ENCODE assay signal across 9 mouse cellular contexts in the genomic region with DNA sequence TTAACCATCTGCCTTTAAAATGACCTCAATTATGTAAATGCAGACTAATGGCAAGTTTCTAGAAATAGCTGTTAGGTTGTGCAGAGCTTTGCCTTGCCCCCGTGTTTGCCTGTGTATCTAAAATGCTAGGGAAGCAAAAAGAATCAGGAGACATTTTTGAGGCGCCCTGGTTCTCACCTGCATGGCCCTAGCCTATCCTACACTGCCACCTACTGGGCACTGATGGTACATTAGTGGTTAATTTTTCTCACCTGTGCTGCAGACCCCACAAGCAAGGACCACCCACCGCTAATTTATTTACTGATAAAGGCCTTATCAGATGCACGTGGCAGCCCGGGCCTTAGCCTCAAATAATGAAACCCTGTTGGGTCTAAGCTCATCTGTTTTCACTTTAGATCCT. TPM values are rescaled to one million over a fixed set of nuclear protein-coding genes. Genes with fewer than 3 reads are reported as not detected.
DNase-seq lines count a peak whose midpoint lies in the region; ATAC-seq and TF ChIP-seq lines count a peak whose summit lies in the region.
"Had no signal": no experiment of that assay in that cellular context is flagged by ENCODE, and none has a peak within 500 bp of the region (broad histone marks: within the 10 kb centered on the region; RNA-seq: fewer than 3 reads in every experiment).

No protein-coding gene starts in this region.

- H3K36me3 ChIP-seq in splenic B cell, adult 2 months (ENCODE audit: control insufficient read depth, insufficient read depth, low read length, poor library complexity, severe bottlenecking): no peaks in the 10 kb centered on the region

- 4% methylated on average over 5 of the region's 5 CpGs for WGBS in bone marrow, adult 2 months

- H3K4me3 ChIP-seq in bone marrow, adult 2 months (replicated peaks; ENCODE audit: control insufficient read depth, low read depth, low read length): no peak overlapping the region
- no peak overlapping the region for H3K4me3 ChIP-seq in embryonic fibroblast, embryonic 13.5 days (ENCODE audit: insufficient read depth, low read length)
- no peak overlapping the region for H3K4me3 ChIP-seq in layer of hippocampus, adult 2 months

- H3K4me1 ChIP-seq in bone marrow, adult 2 months (ENCODE audit: control insufficient read depth, insufficient read depth, low read length): no peaks in the 10 kb centered on the region
- H3K4me1 ChIP-seq in embryonic fibroblast, embryonic 13.5 days (ENCODE audit: control insufficient read depth, insufficient read depth, low read length): peaks cover 2% of the 10 kb centered on the region; the same call in 1 of the 2 replicates

- no peak for TF ChIP-seq POLR2A in bone marrow, adult 2 months (IDR thresholded peaks at IDR 0.05; ENCODE audit: borderline replicate concordance, control insufficient read depth, low read depth, low read length)
- TF ChIP-seq POLR2A in embryonic fibroblast, embryonic 13.5 days (IDR thresholded peaks at IDR 0.05; ENCODE audit: low read depth, low read length): no peak

- no peak for ATAC-seq in frontal cortex, adult (ENCODE audit: low TSS enrichment)
- peak; percentile 71 for ATAC-seq in megakaryocyte, adult 5-6 weeks (ENCODE audit: poor library complexity, severe bottlenecking)

- TF ChIP-seq CTCF in bone marrow, adult 2 months (IDR thresholded peaks at IDR 0.05; ENCODE audit: control insufficient read depth, insufficient read depth, low read length): peak; percentile 82
- peak; percentile 63; the same call in 1 of the 2 replicates for TF ChIP-seq CTCF in embryonic fibroblast, embryonic 13.5 days (IDR thresholded peaks at IDR 0.05; ENCODE audit: borderline replicate concordance, insufficient read depth, low read length)
- TF ChIP-seq CTCF in layer of hippocampus, adult 2 months (conservative IDR thresholded peaks at IDR 0.05): peak; percentile 97

- no peaks in the 10 kb centered on the region for H3K27me3 ChIP-seq in splenic B cell, adult 2 months (ENCODE audit: control insufficient read depth, insufficient read depth, low read length, poor library complexity, severe bottlenecking)

- DNase-seq in frontal cortex, adult 2 months (ENCODE audit: extremely low spot score in 1 of 2, low spot score in 1 of 2): peak; percentile 14 to 83
- peak; percentile 51 for DNase-seq in CD4-positive helper T cell, adult 2 months (ENCODE audit: low read depth, low spot score)
- DNase-seq in layer of hippocampus, adult 2 months (ENCODE audit: low spot score in 2 of 2): peak; percentile 15 to 74
- DNase-seq in splenic B cell, adult 2 months (ENCODE audit: low read depth, low spot score): peak; percentile 70

- no peak overlapping the region for H3K27ac ChIP-seq in bone marrow, adult 2 months (ENCODE audit: control insufficient read depth, insufficient read depth, low read depth, low read length, poor library complexity)
- no peak overlapping the region for H3K27ac ChIP-seq in embryonic fibroblast, embryonic 13.5 days (ENCODE audit: insufficient read depth, low read length)
- H3K27ac ChIP-seq in layer of hippocampus, adult 2 months: no peak overlapping the region

RNA-seq across cellular contexts. Expression of gene Olfr1410, which starts 5.4 kb away (rescaled TPM):
- not detected in 2 replicates for polyA plus RNA-seq in frontal cortex, adult 2 months (2012; rRNA removed)
- polyA plus RNA-seq in bone marrow, adult 2 months (2011; ENCODE audit: insufficient read depth, insufficient read length, low replicate concordance, missing spikeins): not detected in 2 replicates
- polyA plus RNA-seq in embryonic fibroblast, embryonic 13.5 days (2011; ENCODE audit: insufficient read length, low read depth, missing spikeins): not detected in 2 replicates
- total RNA-seq in layer of hippocampus, adult 2 months (2021): not detected
- not detected in 2 replicates for total RNA-seq in megakaryocyte, adult 5-6 weeks (2015)
- not detected in 2 replicates for total RNA-seq in megakaryocyte, adult 5-6 weeks (2017)
- polyA plus RNA-seq: lung, embryonic 16.5 days had no signal

RNA-seq across cellular contexts. Expression of gene Olfr12, which starts 6.6 kb away (rescaled TPM):
- polyA plus RNA-seq in frontal cortex, adult 2 months (2012; rRNA removed): 0.06 and 0.10 TPM in 2 replicates
- not detected in 2 replicates for polyA plus RNA-seq in bone marrow, adult 2 months (2011; ENCODE audit: insufficient read depth, insufficient read length, low replicate concordance, missing spikeins)
- polyA plus RNA-seq in embryonic fibroblast, embryonic 13.5 days (2011; ENCODE audit: insufficient read length, low read depth, missing spikeins): not detected in 2 replicates
- under 1 TPM in 1 of 2 experiments, not detected in 1; 0.08 TPM for total RNA-seq in layer of hippocampus, adult 2 months (2021)
- not detected in 2 replicates for total RNA-seq in megakaryocyte, adult 5-6 weeks (2015)
- not detected in 2 replicates for total RNA-seq in megakaryocyte, adult 5-6 weeks (2017)
- polyA plus RNA-seq: lung, embryonic 16.5 days had no signal

RNA-seq across cellular contexts. Expression of gene Olfr1411, which starts 16.8 kb away (rescaled TPM):
- polyA plus RNA-seq in frontal cortex, adult 2 months (2012; rRNA removed): not detected in 2 replicates
- not detected in 2 replicates for polyA plus RNA-seq in bone marrow, adult 2 months (2011; ENCODE audit: insufficient read depth, insufficient read length, low replicate concordance, missing spikeins)
- polyA plus RNA-seq in embryonic fibroblast, embryonic 13.5 days (2011; ENCODE audit: insufficient read length, low read depth, missing spikeins): not detected in 2 replicates
- not detected for total RNA-seq in layer of hippocampus, adult 2 months (2021)
- not detected in 2 replicates for total RNA-seq in megakaryocyte, adult 5-6 weeks (2015)
- not detected in 2 replicates for total RNA-seq in megakaryocyte, adult 5-6 weeks (2017)
- polyA plus RNA-seq: lung, embryonic 16.5 days had no signal

RNA-seq across cellular contexts. Expression of gene Olfr1412, which starts 25.4 kb away (rescaled TPM):
- polyA plus RNA-seq in frontal cortex, adult 2 months (2012; rRNA removed): not detected in 2 replicates
- polyA plus RNA-seq in bone marrow, adult 2 months (2011; ENCODE audit: insufficient read depth, insufficient read length, low replicate concordance, missing spikeins): not detected in 2 replicates
- not detected in 2 replicates for polyA plus RNA-seq in embryonic fibroblast, embryonic 13.5 days (2011; ENCODE audit: insufficient read length, low read depth, missing spikeins)
- not detected for total RNA-seq in layer of hippocampus, adult 2 months (2021)
- not detected in 2 replicates for total RNA-seq in megakaryocyte, adult 5-6 weeks (2015)
- not detected in 2 replicates for total RNA-seq in megakaryocyte, adult 5-6 weeks (2017)
- polyA plus RNA-seq: lung, embryonic 16.5 days had no signal

RNA-seq across cellular contexts. Expression of gene Cops9, which starts 30.8 kb away (rescaled TPM):
- 329 and 454 TPM in 2 replicates for polyA plus RNA-seq in frontal cortex, adult 2 months (2012; rRNA removed)
- polyA plus RNA-seq in bone marrow, adult 2 months (2011; ENCODE audit: insufficient read depth, insufficient read length, low replicate concordance, missing spikeins): 151 and 176 TPM in 2 replicates
- 188 and 227 TPM in 2 replicates for polyA plus RNA-seq in embryonic fibroblast, embryonic 13.5 days (2011; ENCODE audit: insufficient read length, low read depth, missing spikeins)
- 100 to 1,000 TPM; 321 to 335 TPM for total RNA-seq in layer of hippocampus, adult 2 months (2021)
- total RNA-seq in megakaryocyte, adult 5-6 weeks (2015): 178 and 190 TPM in 2 replicates
- total RNA-seq in megakaryocyte, adult 5-6 weeks (2017): 166 and 180 TPM in 2 replicates
